Mouse (Mus musculus): ENCODE results near the gene Tekt3. TPM values are rescaled to one million over a fixed set of nuclear protein-coding genes. Genes with fewer than 3 reads are reported as not detected.

Tekt3 gene
- polyA plus RNA-seq, 1 experiment from 2014 or later = not detected

- ATAC-seq (ENCODE audit: low FRiP score) = no peak
- Histone ChIP-seq H3K36me3 (no peaks in the 10 kb centered on the region), H3K9ac (replicated peaks) (no peak overlapping the region), H3K27ac (replicated peaks) (no peak overlapping the region), H3K4me3 (replicated peaks) (no peak overlapping the region), H3K27me3 (replicated peaks) (peaks cover 29% of the 10 kb centered on the region), H3K4me2 (no peak overlapping the region), H3K9me3 (replicated peaks) (no peaks in the 10 kb centered on the region), H3K4me1 (peaks cover 37% of the 10 kb centered on the region)
- WGBS = 71% methylated on average over 4 of the region's 4 CpGs
Measured at GRCm38 (mm10) chr11:63136836-63137416, 75.5 kb downstream of the Tekt3 start.

DNA sequence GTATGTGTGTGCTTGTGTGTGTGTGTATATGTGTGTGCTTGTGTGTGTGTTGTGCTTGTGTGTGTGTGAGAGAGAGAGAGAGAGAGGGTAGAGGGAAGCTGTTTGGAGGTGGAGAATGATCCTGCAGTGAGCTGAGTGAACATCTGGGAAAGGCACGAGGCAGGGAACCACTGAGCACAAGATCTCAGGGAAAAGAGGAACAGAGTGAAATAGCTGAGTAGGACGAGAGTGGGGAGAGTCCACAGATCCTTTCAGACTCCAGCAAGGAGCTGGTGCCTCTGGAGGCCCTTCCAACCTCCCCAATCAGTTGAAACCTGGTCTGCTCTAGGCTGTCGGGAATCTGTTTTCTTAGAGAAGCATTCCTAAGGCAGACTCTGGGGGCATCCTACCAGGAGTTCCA is 77.3 kb downstream of the Tekt3 start:
- H3K4me1 ChIP-seq = peaks cover 24% of the 10 kb centered on the region
- H3K4me3 ChIP-seq (replicated peaks) = no peak overlapping the region
- H3K4me2 ChIP-seq = no peak overlapping the region
- H3K27me3 ChIP-seq (replicated peaks) = peaks cover 12% of the 10 kb centered on the region
- no peaks in the 10 kb centered on the region for H3K9me3 ChIP-seq (replicated peaks)
- H3K36me3 ChIP-seq = no peaks in the 10 kb centered on the region
- WGBS = 72% methylated on average over 3 of the region's 3 CpGs
- no peak overlapping the region for H3K9ac ChIP-seq (replicated peaks)
- no peak for ATAC-seq (ENCODE audit: low FRiP score)
- H3K27ac ChIP-seq (replicated peaks) = no peak overlapping the region

DNA sequence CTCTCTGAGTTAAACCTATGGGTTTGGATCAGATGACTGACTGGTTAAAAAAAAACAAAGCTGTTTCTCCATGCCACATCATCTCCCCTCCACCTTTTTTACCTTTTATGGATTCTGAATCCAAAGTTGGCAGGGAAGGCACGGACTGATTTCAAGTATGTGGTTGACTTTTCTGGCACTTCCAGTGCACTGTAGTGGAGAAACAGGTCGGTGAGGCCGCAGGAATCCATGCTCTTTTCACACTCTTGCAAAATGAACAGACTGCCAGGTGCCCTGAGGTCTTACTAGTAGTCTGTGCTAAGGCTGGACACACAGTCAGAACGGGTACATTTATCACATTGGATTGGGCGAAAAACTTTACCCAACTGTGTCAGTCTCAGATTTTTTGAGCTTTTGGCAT is 80.9 kb downstream of the Tekt3 start:
- no peak overlapping the region for H3K9ac ChIP-seq (replicated peaks)
- no peaks in the 10 kb centered on the region for H3K4me1 ChIP-seq
- WGBS = 96% methylated on average over 5 of the region's 5 CpGs
- ATAC-seq (ENCODE audit: low FRiP score) = no peak
- no peaks in the 10 kb centered on the region for H3K27me3 ChIP-seq (replicated peaks)
- no peak overlapping the region for H3K4me2 ChIP-seq
- H3K36me3 ChIP-seq = no peaks in the 10 kb centered on the region
- no peaks in the 10 kb centered on the region for H3K9me3 ChIP-seq (replicated peaks)
- no peak overlapping the region for H3K27ac ChIP-seq (replicated peaks)
- H3K4me3 ChIP-seq (replicated peaks) = no peak overlapping the region

- Histone ChIP-seq H3K9me3 (replicated peaks) (no peaks in the 10 kb centered on the region), H3K36me3 (no peaks in the 10 kb centered on the region), H3K4me3 (replicated peaks) (no peak overlapping the region), H3K4me2 (no peak overlapping the region), H3K4me1 (no peaks in the 10 kb centered on the region), H3K27me3 (replicated peaks) (no peaks in the 10 kb centered on the region), H3K27ac (replicated peaks) (no peak overlapping the region), H3K9ac (replicated peaks) (no peak overlapping the region)
- WGBS = 77% methylated on average over 4 of the region's 4 CpGs
- ATAC-seq (ENCODE audit: low FRiP score) = no peak
Measured at GRCm38 (mm10) chr11:63142816-63143215, 81.4 kb downstream of the Tekt3 start.

DNA sequence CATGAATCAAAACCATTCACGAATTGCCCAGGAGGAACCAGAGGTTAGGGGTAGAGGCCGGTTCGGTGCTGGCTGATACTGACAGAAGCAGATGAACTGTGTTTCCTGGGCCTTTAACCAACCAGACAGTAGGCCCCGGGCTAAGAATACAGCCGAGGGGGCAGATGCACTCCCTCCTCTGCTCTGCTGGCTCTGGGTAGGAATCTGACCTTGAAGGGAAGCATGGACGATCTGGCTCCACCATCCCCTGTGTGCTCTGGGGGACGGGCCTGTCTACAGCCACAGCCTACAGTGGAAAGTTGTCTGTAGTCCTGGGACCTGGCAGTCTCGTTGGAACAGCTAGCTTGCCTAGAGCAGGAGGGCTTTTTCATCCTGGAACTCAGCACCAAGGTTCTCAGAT is 82.0 kb downstream of the Tekt3 start:
- H3K27me3 ChIP-seq (replicated peaks) = no peaks in the 10 kb centered on the region
- no peak overlapping the region for H3K9ac ChIP-seq (replicated peaks)
- no peak overlapping the region for H3K27ac ChIP-seq (replicated peaks)
- no peak overlapping the region for H3K4me2 ChIP-seq
- WGBS = 87% methylated on average over 8 of the region's 8 CpGs
- H3K4me3 ChIP-seq (replicated peaks) = no peak overlapping the region
- no peak for ATAC-seq (ENCODE audit: low FRiP score)
- no peaks in the 10 kb centered on the region for H3K9me3 ChIP-seq (replicated peaks)
- no peaks in the 10 kb centered on the region for H3K4me1 ChIP-seq
- no peaks in the 10 kb centered on the region for H3K36me3 ChIP-seq

Other genes starting within 250 kb of the Tekt3 start
- gene Trim16, start 241.4 kb upstream of the Tekt3 start, polyA plus RNA-seq (2015; fragmentation: Nextera tagmentation; extraction: Ambion mirVana) = 9.5 and 11.9 TPM in 2 replicates
- 0.19 and 0.55 TPM in 2 replicates for gene Fbxw10, start 214.6 kb upstream of the Tekt3 start, polyA plus RNA-seq (2015; fragmentation: Nextera tagmentation; extraction: Ambion mirVana)
- 54.0 and 55.4 TPM in 2 replicates for gene Tvp23b, start 182.2 kb upstream of the Tekt3 start, polyA plus RNA-seq (2015; fragmentation: Nextera tagmentation; extraction: Ambion mirVana)
- gene Cdrt4, start 110.5 kb upstream of the Tekt3 start, polyA plus RNA-seq (2015; fragmentation: Nextera tagmentation; extraction: Ambion mirVana) = not detected in 2 replicates
- 43.7 and 54.5 TPM in 2 replicates for gene Pmp22, start 67.3 kb downstream of the Tekt3 start, polyA plus RNA-seq (2015; fragmentation: Nextera tagmentation; extraction: Ambion mirVana)

All from neural tube, embryonic 15.5 days (tissue).